Comparison of ENCODE assay signal across 27 mouse cellular contexts in genomic region chr11:32268952-32269351, GRCm38 (mm10). TPM values are rescaled to one million over a fixed set of nuclear protein-coding genes. Genes with fewer than 3 reads are reported as not detected.
A peak's percentile ranks its signal among the peaks of the same experiment; 100 is the strongest.
DNase-seq lines count a peak whose midpoint lies in the region; ATAC-seq and TF ChIP-seq lines count a peak whose summit lies in the region.
"Had no signal": no experiment of that assay in that cellular context is flagged by ENCODE, and none has a peak within 500 bp of the region (broad histone marks: within the 10 kb centered on the region; RNA-seq: fewer than 3 reads in every experiment).

No protein-coding gene starts in this region.

- DNase-seq in embryo, embryonic 10 days (ENCODE audit: low spot score): peak; percentile 27
- DNase-seq in embryo, embryonic 11 days: no peak
- DNase-seq in spleen, adult 12 weeks (ENCODE audit: low spot score): peak; percentile 62
- no peak for DNase-seq in spleen, adult 18-20 months
- no peak for DNase-seq in layer of hippocampus, adult 2 months (ENCODE audit: low spot score in 2 of 2)
- no peak for DNase-seq in gastrocnemius, postnatal 14 days
- DNase-seq: cerebellum, adult 11 months; cerebellum, postnatal 36 days; kidney, postnatal 14 days; lung, postnatal 14 days; right cerebral cortex, adult 18-20 months; thymus, postnatal 14 days had no signal

- H3K36me3 ChIP-seq in liver, embryonic 15.5 days (replicated peaks): no peaks in the 10 kb centered on the region
- H3K36me3 ChIP-seq: embryonic facial prominence, embryonic 12.5 days; forebrain, embryonic 12.5 days; hindbrain, embryonic 12.5 days; limb, embryonic 15.5 days had no signal

- no peaks in the 10 kb centered on the region for H3K27me3 ChIP-seq in liver, embryonic 15.5 days
- H3K27me3 ChIP-seq: CH12.LX; embryonic facial prominence, embryonic 12.5 days; hindbrain, embryonic 12.5 days; limb, embryonic 15.5 days had no signal

- TF ChIP-seq CTCF in layer of hippocampus, adult 2 months (conservative IDR thresholded peaks at IDR 0.05): no peak

- 18% methylated on average over 5 of the region's 5 CpGs for whole genome bisulfite sequencing in liver, embryonic 15.5 days (ENCODE audit: insufficient replicate concordance)

- H3K4me2 ChIP-seq in liver, embryonic 15.5 days: peak overlapping the region; percentile 83
- H3K4me2 ChIP-seq: embryonic facial prominence, embryonic 12.5 days; forebrain, embryonic 12.5 days; limb, embryonic 15.5 days; midbrain, embryonic 11.5 days had no signal

- peak; percentile 88 for ATAC-seq in liver, embryonic 15.5 days (ENCODE audit: insufficient read depth)
- no peak for ATAC-seq in CD4-positive, CD25-positive, alpha-beta regulatory T cell, adult 4 months
- ATAC-seq: intestine, postnatal 0 days; Patski had no signal

- peak overlapping the region; percentile 96 for H3K9ac ChIP-seq in liver, embryonic 15.5 days
- H3K9ac ChIP-seq: embryonic facial prominence, embryonic 12.5 days; limb, embryonic 15.5 days had no signal

- intact Hi-C loops in gastrocnemius, postnatal 14 days (cut with DNase I; ENCODE audit: low total_unique reads): no loop called here

- peak overlapping the region; percentile 68 for H3K4me3 ChIP-seq in liver, embryonic 15.5 days (replicated peaks)
- H3K4me3 ChIP-seq in layer of hippocampus, adult 2 months: no peak overlapping the region
- H3K4me3 ChIP-seq: embryonic facial prominence, embryonic 12.5 days; forebrain, embryonic 12.5 days; hindbrain, embryonic 12.5 days; limb, embryonic 15.5 days had no signal

- H3K4me1 ChIP-seq in liver, embryonic 15.5 days (replicated peaks): peaks cover 79% of the 10 kb centered on the region

- H3K27ac ChIP-seq in liver, embryonic 15.5 days (replicated peaks): peak overlapping the region; percentile 97
- no peak overlapping the region for H3K27ac ChIP-seq in layer of hippocampus, adult 2 months
- H3K27ac ChIP-seq: forebrain, embryonic 12.5 days; hindbrain, embryonic 12.5 days; limb, embryonic 15.5 days had no signal

- H3K9me3 ChIP-seq in liver, embryonic 15.5 days (replicated peaks): no peaks in the 10 kb centered on the region
- H3K9me3 ChIP-seq: embryonic facial prominence, embryonic 12.5 days; forebrain, embryonic 12.5 days; hindbrain, embryonic 12.5 days; limb, embryonic 15.5 days had no signal

RNA-seq across cellular contexts. Expression of gene Nprl3, which starts 1.4 kb away (rescaled TPM):
- polyA plus RNA-seq in liver, embryonic 15.5 days (2015; fragmentation: Nextera tagmentation; extraction: Ambion mirVana): 28.1 and 31.9 TPM in 2 replicates
- 10 to 100 TPM; 39.1 to 68.6 TPM for polyA plus RNA-seq in CD4-positive, CD25-positive, alpha-beta regulatory T cell, adult 4 months (2017; shearing (Covaris generic))
- 10 to 100 TPM; 62.0 to 64.1 TPM for total RNA-seq in layer of hippocampus, adult 2 months (2021)
- 10 to 100 TPM; 17.8 to 19.2 TPM for total RNA-seq in gastrocnemius, postnatal 14 days (2021)

RNA-seq across cellular contexts. Expression of gene Hba-x, which starts 7.2 kb away (rescaled TPM):
- polyA plus RNA-seq in liver, embryonic 15.5 days (2015; fragmentation: Nextera tagmentation; extraction: Ambion mirVana): 72.6 and 109 TPM in 2 replicates
- polyA plus RNA-seq in CD4-positive, CD25-positive, alpha-beta regulatory T cell, adult 4 months (2017; shearing (Covaris generic)): not detected
- not detected for total RNA-seq in layer of hippocampus, adult 2 months (2021)
- total RNA-seq in gastrocnemius, postnatal 14 days (2021): not detected
- total RNA-seq: adrenal gland, postnatal 4 days; CH12.LX; heart, adult 8-10 months; layer of hippocampus, postnatal 10 days; left cerebral cortex, postnatal 10 days; neutrophil, adult 5-6 weeks had no signal
- polyA plus RNA-seq: Patski had no signal

RNA-seq across cellular contexts. Expression of gene Hba-a1, which starts 14.4 kb away (rescaled TPM):
- polyA plus RNA-seq in liver, embryonic 15.5 days (2015; fragmentation: Nextera tagmentation; extraction: Ambion mirVana): 74,460 and 76,487 TPM in 2 replicates
- polyA plus RNA-seq in CD4-positive, CD25-positive, alpha-beta regulatory T cell, adult 4 months (2017; shearing (Covaris generic)): 1 to 10 TPM; 3.9 to 4.5 TPM
- 100 to 1,000 TPM; 315 to 509 TPM for total RNA-seq in layer of hippocampus, adult 2 months (2021)
- total RNA-seq in gastrocnemius, postnatal 14 days (2021): 1,000 to 10,000 TPM; 1,024 TPM
- polyA plus RNA-seq: Patski had no signal

RNA-seq across cellular contexts. Expression of gene Hbq1b, which starts 17.8 kb away (rescaled TPM):
- 139 and 151 TPM in 2 replicates for polyA plus RNA-seq in liver, embryonic 15.5 days (2015; fragmentation: Nextera tagmentation; extraction: Ambion mirVana)
- polyA plus RNA-seq in CD4-positive, CD25-positive, alpha-beta regulatory T cell, adult 4 months (2017; shearing (Covaris generic)): not detected
- 1 to 10 TPM; 1.0 to 1.7 TPM for total RNA-seq in layer of hippocampus, adult 2 months (2021)
- total RNA-seq in gastrocnemius, postnatal 14 days (2021): under 1 TPM in 1 of 2 experiments, not detected in 1; 0.41 TPM
- total RNA-seq: CH12.LX had no signal
- polyA plus RNA-seq: intestine, postnatal 0 days; Patski had no signal

RNA-seq across cellular contexts. Expression of gene Hba-a2, which starts 27.3 kb away (rescaled TPM):
- 175,652 and 176,876 TPM in 2 replicates for polyA plus RNA-seq in liver, embryonic 15.5 days (2015; fragmentation: Nextera tagmentation; extraction: Ambion mirVana)
- polyA plus RNA-seq in CD4-positive, CD25-positive, alpha-beta regulatory T cell, adult 4 months (2017; shearing (Covaris generic)): 10 to 100 TPM in 1 of 2 experiments, not detected in 1; 13.1 TPM
- 100 to 1,000 TPM; 253 to 450 TPM for total RNA-seq in layer of hippocampus, adult 2 months (2021)
- total RNA-seq in gastrocnemius, postnatal 14 days (2021): 100 to 1,000 TPM; 795 to 814 TPM
- polyA plus RNA-seq: Patski had no signal

Comparison
In these comparisons a context has a peak if more than half of its experiments do, and no peak if none do; other contexts are left out.
1. DNase-seq: peak in embryo, embryonic 10 days (single experiment) and spleen, adult 12 weeks (single experiment); none in embryo, embryonic 11 days (single experiment), spleen, adult 18-20 months (0 of 2), layer of hippocampus, adult 2 months (0 of 2) and gastrocnemius, postnatal 14 days (single experiment).